In the genomic region with DNA sequence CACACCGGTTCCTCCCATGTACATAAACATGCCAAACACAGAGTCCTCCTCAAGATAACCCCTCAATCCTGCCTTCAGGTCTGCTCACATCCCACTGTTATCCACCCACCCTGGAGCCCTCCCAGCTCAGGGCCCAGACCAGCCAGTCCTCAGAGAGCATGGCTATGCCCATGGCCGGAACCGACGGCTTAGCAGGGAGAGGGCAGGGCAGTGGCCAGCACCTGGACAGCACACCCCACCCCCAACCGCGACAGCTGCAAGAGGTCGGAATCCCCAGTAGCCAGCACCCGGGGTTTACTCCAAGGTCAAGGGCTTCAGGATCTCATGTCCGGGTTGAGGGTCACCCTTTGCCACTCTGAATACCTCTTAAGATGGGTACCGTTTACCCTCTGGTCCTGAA, we compare ENCODE assay signal across 21 mouse cellular contexts. TPM values are rescaled to one million over a fixed set of nuclear protein-coding genes. Genes with fewer than 3 reads are reported as not detected.
DNase-seq lines count a peak whose midpoint lies in the region; ATAC-seq and TF ChIP-seq lines count a peak whose summit lies in the region.
"Had no signal": no experiment of that assay in that cellular context is flagged by ENCODE, and none has a peak within 500 bp of the region (broad histone marks: within the 10 kb centered on the region; RNA-seq: fewer than 3 reads in every experiment).

No protein-coding gene starts in this region.

- intact Hi-C loops in gastrocnemius, postnatal 14 days (cut with DNase I; ENCODE audit: low total_unique reads) = no loop called here
- intact Hi-C loops in gastrocnemius, postnatal 36 days (cut with DNase I) = no loop called here

- H3K4me1 ChIP-seq in stomach, embryonic 14.5 days (ENCODE audit: control insufficient read depth, insufficient read depth, low read length) = peaks cover 8% of the 10 kb centered on the region
- no peaks in the 10 kb centered on the region for H3K4me1 ChIP-seq in stomach, postnatal 0 days (replicated peaks; ENCODE audit: control insufficient read depth, insufficient read depth)
- peaks cover 55% of the 10 kb centered on the region for H3K4me1 ChIP-seq in limb, embryonic 10.5 days

- no peaks in the 10 kb centered on the region for H3K36me3 ChIP-seq in stomach, embryonic 14.5 days (ENCODE audit: control insufficient read depth, insufficient read depth, low read length)
- H3K36me3 ChIP-seq in stomach, postnatal 0 days (ENCODE audit: control insufficient read depth, insufficient read depth, low read length) = no peaks in the 10 kb centered on the region
- H3K36me3 ChIP-seq in limb, embryonic 10.5 days = no peaks in the 10 kb centered on the region
- H3K36me3 ChIP-seq: forebrain, embryonic 15.5 days; heart, embryonic 10.5 days; heart, embryonic 15.5 days; hindbrain, embryonic 12.5 days had no signal

- no peak overlapping the region for H3K27ac ChIP-seq in stomach, embryonic 14.5 days (ENCODE audit: low read length)
- no peak overlapping the region for H3K27ac ChIP-seq in stomach, postnatal 0 days (replicated peaks)
- peak overlapping the region; percentile 47 for H3K27ac ChIP-seq in limb, embryonic 10.5 days
- H3K27ac ChIP-seq: forebrain, embryonic 15.5 days; heart, embryonic 15.5 days; hindbrain, embryonic 12.5 days had no signal

- TF ChIP-seq EP300 in stomach, postnatal 0 days (optimal IDR thresholded peaks at IDR 0.05) = no peak

- H3K27me3 ChIP-seq in stomach, embryonic 14.5 days (ENCODE audit: control insufficient read depth, insufficient read depth, low read length) = peaks cover 8% of the 10 kb centered on the region
- H3K27me3 ChIP-seq in stomach, postnatal 0 days (ENCODE audit: control insufficient read depth, insufficient read depth, low read length) = 0 out of 2 replicates have a peak, but pooled peaks cover 3% of the 10 kb centered on the region
- peaks cover 57% of the 10 kb centered on the region for H3K27me3 ChIP-seq in limb, embryonic 10.5 days (ENCODE audit: low read depth, poor library complexity, severe bottlenecking)

- TF ChIP-seq CTCF in stomach, postnatal 0 days (IDR thresholded peaks at IDR 0.05; ENCODE audit: low read depth) = no peak

- H3K9ac ChIP-seq in stomach, embryonic 14.5 days (replicated peaks; ENCODE audit: low read depth, low read length) = no peak overlapping the region
- no peak overlapping the region for H3K9ac ChIP-seq in stomach, postnatal 0 days (ENCODE audit: low read length)
- H3K9ac ChIP-seq: forebrain, embryonic 15.5 days; heart, embryonic 15.5 days; hindbrain, embryonic 12.5 days had no signal

- no peaks in the 10 kb centered on the region for H3K9me3 ChIP-seq in stomach, embryonic 14.5 days (ENCODE audit: control insufficient read depth, low read depth, low read length)
- H3K9me3 ChIP-seq in stomach, postnatal 0 days (ENCODE audit: control insufficient read depth, low read length) = no peaks in the 10 kb centered on the region
- no peaks in the 10 kb centered on the region for H3K9me3 ChIP-seq in limb, embryonic 10.5 days (replicated peaks)
- H3K9me3 ChIP-seq: forebrain, embryonic 15.5 days; heart, embryonic 10.5 days; heart, embryonic 15.5 days; hindbrain, embryonic 12.5 days had no signal

- H3K4me3 ChIP-seq in stomach, embryonic 14.5 days (ENCODE audit: low read depth, low read length) = no peak overlapping the region
- H3K4me3 ChIP-seq in stomach, postnatal 0 days (ENCODE audit: low read depth, low read length) = no peak overlapping the region
- H3K4me3 ChIP-seq in limb, embryonic 10.5 days = no peak overlapping the region; the same call in 1 of the 2 replicates
- H3K4me3 ChIP-seq: forebrain, embryonic 15.5 days; heart, embryonic 10.5 days; heart, embryonic 15.5 days; hindbrain, embryonic 12.5 days had no signal

- peak; percentile 30; the same call in 1 of the 2 replicates for ATAC-seq in stomach, embryonic 14.5 days (ENCODE audit: insufficient number of reproducible peaks, insufficient read depth, low FRiP score, low read depth)
- no peak for ATAC-seq in stomach, postnatal 0 days (ENCODE audit: low FRiP score, low TSS enrichment)
- ATAC-seq: forebrain, embryonic 15.5 days; hindbrain, embryonic 16.5 days; inflammation-experienced regulatory T-cells, adult 6 months had no signal

- 38% methylated on average over 10 of the region's 10 CpGs for WGBS in stomach, embryonic 14.5 days
- WGBS in stomach, postnatal 0 days = 53% methylated on average over 10 of the region's 10 CpGs
- 46% methylated on average over 10 of the region's 10 CpGs for WGBS in limb, embryonic 10.5 days

- DNase-seq in gastrocnemius, postnatal 14 days = peak; percentile 43
- DNase-seq in gastrocnemius, postnatal 36 days = no peak
- no peak for DNase-seq in stomach, postnatal 0 days (ENCODE audit: low spot score)
- no peak for DNase-seq in limb, embryonic 10.5 days (ENCODE audit: low spot score)
- DNase-seq in skeletal muscle tissue, adult 2 months (ENCODE audit: low read depth, low spot score) = peak; percentile 36
- no peak for DNase-seq in lung, postnatal 36 days
- DNase-seq in cerebellum, adult 11 months = no peak
- DNase-seq: adrenal gland, adult 2 months; adrenal gland, postnatal 25 days; cerebellum, adult 2 months; cerebellum, postnatal 14 days; heart, postnatal 14 days; kidney, adult 11 months had no signal

- H3K4me2 ChIP-seq in stomach, embryonic 14.5 days (replicated peaks; ENCODE audit: low read depth, low read length) = no peak overlapping the region
- H3K4me2 ChIP-seq in stomach, postnatal 0 days (replicated peaks; ENCODE audit: low read depth) = no peak overlapping the region
- H3K4me2 ChIP-seq: forebrain, embryonic 15.5 days; heart, embryonic 15.5 days; hindbrain, embryonic 12.5 days had no signal

RNA-seq across cellular contexts. Expression of gene Tbx21, which starts 5.1 kb away (rescaled TPM):
- total RNA-seq in gastrocnemius, postnatal 14 days (2021) = 1 to 10 TPM in 1 of 2 experiments, under 1 TPM in 1; 0.97 to 1.4 TPM
- total RNA-seq in gastrocnemius, postnatal 36 days (2021) = under 1 TPM; 0.44 to 0.69 TPM
- 0.20 TPM in 1 of 2 replicates, not detected in the other for polyA plus RNA-seq in stomach, embryonic 14.5 days (2014; fragmentation: Nextera tagmentation; extraction: Ambion mirVana)
- 0.05 and 0.10 TPM in 2 replicates for polyA plus RNA-seq in stomach, postnatal 0 days (2015; fragmentation: Nextera tagmentation; extraction: Ambion mirVana)
- polyA plus RNA-seq in limb, embryonic 10.5 days (2016; fragmentation: Nextera tagmentation; extraction: Ambion mirVana) = 0.05 and 0.08 TPM in 2 replicates
- total RNA-seq: granulocyte monocyte progenitor cell, adult 5-6 weeks had no signal

RNA-seq across cellular contexts. Expression of gene Tbkbp1, which starts 31.1 kb away (rescaled TPM):
- 1 to 10 TPM; 5.2 to 6.5 TPM for total RNA-seq in gastrocnemius, postnatal 14 days (2021)
- 1 to 10 TPM; 5.9 to 6.6 TPM for total RNA-seq in gastrocnemius, postnatal 36 days (2021)
- polyA plus RNA-seq in stomach, embryonic 14.5 days (2014; fragmentation: Nextera tagmentation; extraction: Ambion mirVana) = 3.7 TPM in 2 replicates
- polyA plus RNA-seq in stomach, postnatal 0 days (2015; fragmentation: Nextera tagmentation; extraction: Ambion mirVana) = 1.8 and 2.4 TPM in 2 replicates
- 6.1 and 7.8 TPM in 2 replicates for polyA plus RNA-seq in limb, embryonic 10.5 days (2016; fragmentation: Nextera tagmentation; extraction: Ambion mirVana)

Comparison
In these comparisons a context has a peak if more than half of its experiments do, and no peak if none do; other contexts are left out.
1. DNase-seq: peak in gastrocnemius, postnatal 14 days (single experiment) and skeletal muscle tissue, adult 2 months (single experiment); none in gastrocnemius, postnatal 36 days (0 of 2), stomach, postnatal 0 days (single experiment), limb, embryonic 10.5 days (single experiment), lung, postnatal 36 days (single experiment) and cerebellum, adult 11 months (single experiment).